Mouse (Mus musculus) thymus, adult 2 months (tissue): Measurements from ENCODE around the gene Slk. TPM values are rescaled to one million over a fixed set of nuclear protein-coding genes. Genes with fewer than 3 reads are reported as not detected.

ENCODE experiments used
- DNase-seq: peaks from one replicate; pipeline ENCODE4 v3.0.0; 2021
- H3K27ac ChIP-seq: fragments of 200-500 bp; 2 replicates; pipeline ENCODE4 v1.5.1; 2012; ENCODE audit warnings: low read length, control low read depth; ENCODE audit not compliant: control insufficient read depth, insufficient read depth
- H3K27me3 ChIP-seq: fragments of 200-500 bp; 2 replicates; pipeline ENCODE4 v1.6.1; 2012; ENCODE audit warnings: mild to moderate bottlenecking, low read length, moderate library complexity, mixed read lengths; ENCODE audit not compliant: control insufficient read depth, insufficient read depth
- H3K36me3 ChIP-seq: fragments of 200-500 bp; 2 replicates; pipeline ENCODE4 v1.6.1; 2012; ENCODE audit warnings: mild to moderate bottlenecking, low read length, moderate library complexity; ENCODE audit not compliant: control insufficient read depth, insufficient read depth
- H3K4me1 ChIP-seq: fragments of 200-500 bp; replicated peaks from 2 replicates; pipeline ENCODE4 v1.6.1; 2012; ENCODE audit warnings: low read length; ENCODE audit not compliant: control insufficient read depth, insufficient read depth
- H3K4me3 ChIP-seq: fragments of 200-500 bp; 2 replicates; pipeline ENCODE4 v1.5.1; 2012; ENCODE audit warnings: mild to moderate bottlenecking, low read length, control low read depth, moderate library complexity; ENCODE audit not compliant: control insufficient read depth, insufficient read depth
- CTCF ChIP-seq: fragments of 200-500 bp; IDR thresholded peaks from 2 replicates; pipeline ENCODE4 v1.5.1; 2012; ENCODE audit warnings: mild to moderate bottlenecking, control low read depth, low read length, moderate library complexity, borderline replicate concordance; ENCODE audit not compliant: control insufficient read depth, poor library complexity, insufficient read depth; ENCODE audit errors: extremely low read depth
- POLR2A ChIP-seq: fragments of 200-500 bp; IDR thresholded peaks from 2 replicates; pipeline ENCODE4 v1.6.1; 2012; ENCODE audit warnings: mild to moderate bottlenecking, low read length, control low read depth, moderate library complexity; ENCODE audit not compliant: control insufficient read depth, poor library complexity, insufficient read depth; ENCODE audit errors: extremely low read depth
- WGBS: fragments of 180-500 bp; shearing (Covaris S2); methylation state at CpG from one replicate; pipeline ENCODE4 v1.1.7; 2018; 5-methylcytosine and 5-hydroxymethylcytosine counted together
- polyA plus RNA-seq: library from polyadenylated mRNA; depleted of rRNA; stranded (reverse); fragments of >200 nt; gene quantifications from 2 replicates; pipeline ENCODE4 v1.2.3, GENCODE M21; 2012

Slk gene
- polyA plus RNA-seq, 1 experiment = 12.2 TPM

- Histone ChIP-seq H3K36me3 (no peaks in the 10 kb centered on the region), H3K27ac (peak overlapping the region; percentile 95), H3K4me3 (no peak overlapping the region), H3K27me3 (no peaks in the 10 kb centered on the region), H3K4me1 (peaks cover 19% of the 10 kb centered on the region)
- TF ChIP-seq CTCF = no peak
- no peak for TF ChIP-seq POLR2A
- WGBS = 61% methylated on average over 6 of the region's 6 CpGs
- DNase-seq = no peak
Measured at GRCm38 (mm10) chr19:47537879-47538278, 41.6 kb upstream of the Slk start.

DNA sequence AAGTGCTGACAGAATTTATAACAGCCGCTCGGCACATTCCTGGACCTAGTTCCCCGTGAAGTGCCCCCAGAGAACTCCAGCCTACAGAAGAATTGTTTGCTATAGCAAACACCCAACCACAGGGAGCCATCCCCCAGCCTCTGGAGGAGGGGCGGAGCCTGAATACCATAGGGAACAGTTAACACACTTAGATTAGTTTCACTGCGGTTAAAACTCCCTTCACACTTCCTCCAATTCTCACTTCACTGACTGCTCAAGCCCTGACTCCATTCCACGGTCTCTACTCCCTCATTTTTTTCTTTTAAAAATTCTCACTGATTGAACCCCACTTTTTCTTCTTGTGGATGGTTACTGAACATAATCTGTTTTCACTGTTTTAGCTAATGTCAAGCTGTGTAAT is 40.7 kb upstream of the Slk start:
- Histone ChIP-seq H3K27me3 (no peaks in the 10 kb centered on the region), H3K36me3 (no peaks in the 10 kb centered on the region), H3K4me1 (peaks cover 19% of the 10 kb centered on the region), H3K4me3 (no peak overlapping the region), H3K27ac (peak overlapping the region; percentile 48; the same call in 1 of the 2 replicates)
- WGBS = 7% methylated on average over 6 of the region's 6 CpGs
- TF ChIP-seq CTCF (no peak), POLR2A (no peak)
- peak; percentile 46 for DNase-seq

- WGBS = 94% methylated on average over 7 of the region's 7 CpGs
Measured at GRCm38 (mm10) chr19:47542441-47542840, 37.0 kb upstream of the Slk start.

GRCm38 (mm10) chr19:47545055-47545454 is 34.4 kb upstream of the Slk start:
- TF ChIP-seq POLR2A = no peak
- no peak for TF ChIP-seq CTCF
- no peaks in the 10 kb centered on the region for H3K27me3 ChIP-seq
- no peaks in the 10 kb centered on the region for H3K36me3 ChIP-seq
- DNase-seq = no peak
- WGBS = 95% methylated on average over 3 of the region's 3 CpGs
- H3K4me3 ChIP-seq = no peak overlapping the region
- H3K4me1 ChIP-seq = 0 out of 2 replicates have a peak, but pooled peaks cover 2% of the 10 kb centered on the region
- H3K27ac ChIP-seq = no peak overlapping the region

More at GRCm38 (mm10) chr19:47542441-47542840, 37.0 kb upstream of the Slk start:
- no peak for DNase-seq
- H3K36me3 ChIP-seq = no peaks in the 10 kb centered on the region
- TF ChIP-seq POLR2A = no peak
- no peak for TF ChIP-seq CTCF
- no peaks in the 10 kb centered on the region for H3K27me3 ChIP-seq
- no peak overlapping the region for H3K27ac ChIP-seq
- peaks cover 14% of the 10 kb centered on the region for H3K4me1 ChIP-seq
- H3K4me3 ChIP-seq = no peak overlapping the region

GRCm38 (mm10) chr19:47545528-47545927 is 34.0 kb upstream of the Slk start:
- Histone ChIP-seq H3K27ac (no peak overlapping the region), H3K27me3 (no peaks in the 10 kb centered on the region), H3K36me3 (no peaks in the 10 kb centered on the region), H3K4me3 (no peak overlapping the region), H3K4me1 (0 out of 2 replicates have a peak, but pooled peaks cover 2% of the 10 kb centered on the region)
- no peak for DNase-seq
- no peak for TF ChIP-seq CTCF
- no peak for TF ChIP-seq POLR2A

GRCm38 (mm10) chr19:47548432-47549076 is 30.9 kb upstream of the Slk start:
- WGBS = 97% methylated on average over 11 of the region's 11 CpGs
- Histone ChIP-seq H3K27ac (no peak overlapping the region), H3K27me3 (no peaks in the 10 kb centered on the region), H3K36me3 (no peaks in the 10 kb centered on the region), H3K4me1 (0 out of 2 replicates have a peak, but pooled peaks cover 2% of the 10 kb centered on the region), H3K4me3 (no peak overlapping the region)
- TF ChIP-seq POLR2A (no peak), CTCF (no peak)
- DNase-seq = no peak
